Mouse (Mus musculus): ENCODE measurements around the gene Pdgfa. TPM values are rescaled to one million over a fixed set of nuclear protein-coding genes. Genes with fewer than 3 reads are reported as not detected.

Gene Pdgfa
- 16.1 and 20.8 TPM in 2 replicates for polyA plus RNA-seq (2012; rRNA removed)

DNA sequence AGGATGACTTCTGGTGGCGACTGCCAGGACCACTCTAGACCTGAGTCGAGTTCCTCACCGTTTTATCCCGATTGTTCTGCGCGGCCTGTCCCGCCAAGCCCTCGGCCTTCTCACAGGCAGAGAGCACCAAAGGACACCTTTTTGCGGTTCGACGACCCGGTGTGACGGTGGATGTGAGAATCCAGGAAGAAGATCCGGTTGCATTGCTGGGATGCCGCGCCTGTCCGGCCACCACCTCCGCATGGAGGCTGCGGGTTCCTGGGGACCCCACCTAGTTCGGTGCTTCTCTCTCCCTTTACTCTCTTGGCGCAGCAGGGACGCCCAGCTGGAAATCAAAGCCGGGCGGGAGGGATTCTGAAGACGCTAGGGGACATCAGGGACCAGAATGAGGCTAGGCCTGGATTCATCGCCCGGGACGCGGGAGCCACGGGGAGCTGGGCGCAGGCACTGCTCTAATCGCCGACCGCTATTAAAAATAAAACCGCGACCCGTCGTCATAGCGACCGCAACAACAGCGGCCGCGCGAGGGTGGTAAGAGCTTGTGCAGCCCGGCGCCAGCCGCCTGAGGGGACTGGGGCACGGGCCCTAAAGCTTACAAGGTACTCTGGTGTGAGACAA, at the start of gene Pdgfa:
Gene Pdgfa (minus strand): TSS at position 200 of the 618 bp plus-strand sequence.

Other genes starting within 250 kb of the Pdgfa start
- 68.2 and 69.9 TPM in 2 replicates for gene Fam20c, start 242.9 kb downstream of the Pdgfa start, polyA plus RNA-seq (2012; rRNA removed)
- 0.09 and 0.23 TPM in 2 replicates for gene Gm5294, start 177.3 kb downstream of the Pdgfa start, polyA plus RNA-seq (2012; rRNA removed)
- 348 and 372 TPM in 2 replicates for gene Prkar1b, start 152.6 kb upstream of the Pdgfa start, polyA plus RNA-seq (2012; rRNA removed)
- 7.3 and 8.3 TPM in 2 replicates for gene Dnaaf5, start 152.9 kb upstream of the Pdgfa start, polyA plus RNA-seq (2012; rRNA removed)
- gene Sun1, start 203.3 kb upstream of the Pdgfa start, polyA plus RNA-seq (2012; rRNA removed), result 75.3 and 78.6 TPM in 2 replicates